Mouse (Mus musculus): ENCODE measurements around the gene Klrd1.

- no peak for TF ChIP-seq EP300 (optimal IDR thresholded peaks at IDR 0.05)
- TF ChIP-seq CTCF (IDR thresholded peaks at IDR 0.05; ENCODE audit: low read depth): peak; percentile 62
Observed at GRCm38 (mm10) chr6:129575315-129575714, 16.3 kb upstream of the Klrd1 start.
